Mouse (Mus musculus): ENCODE measurements at regions not wholly inside any gene's neighbourhood (a gene's known extent, or its start where the extent isn't known, plus 50 kb on each side); places are given as distances from the start of the nearest gene placed in this dataset.

GRCm38 (mm10) chr8:51032386-51032785, 2188.6 kb upstream of the Tenm3 start:
- DNase-seq (ENCODE audit: low spot score in 2 of 2), result no peak

DNA sequence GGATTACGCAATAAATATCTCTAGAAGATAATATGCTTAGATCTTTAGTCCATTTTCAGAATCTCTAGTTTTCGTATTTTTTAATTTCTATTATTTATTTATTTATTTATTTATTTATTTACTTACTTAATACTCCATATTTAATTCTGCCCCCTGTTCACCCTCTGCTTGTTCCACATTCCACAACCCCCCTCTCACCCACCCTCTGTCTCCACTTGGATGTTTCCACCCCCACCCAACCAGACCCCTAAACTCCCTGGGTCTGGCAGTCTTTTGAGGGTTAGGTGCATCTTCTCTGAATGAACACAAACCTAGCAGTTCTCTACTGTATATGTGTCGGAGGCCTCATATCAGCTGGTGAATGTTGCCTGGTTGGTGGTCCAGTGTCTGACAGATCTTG, 2166.8 kb upstream of the Tenm3 start:
- no peak for DNase-seq (ENCODE audit: low spot score in 2 of 2)

- peak in 1 of 2 experiments; percentile 31 for DNase-seq (ENCODE audit: low spot score in 2 of 2)
Observed at GRCm38 (mm10) chr8:50967386-50967785, 2123.6 kb upstream of the Tenm3 start.

- no peak for DNase-seq (ENCODE audit: low spot score in 2 of 2)
Observed at GRCm38 (mm10) chr8:50917540-50917939, 2073.8 kb upstream of the Tenm3 start.

DNA sequence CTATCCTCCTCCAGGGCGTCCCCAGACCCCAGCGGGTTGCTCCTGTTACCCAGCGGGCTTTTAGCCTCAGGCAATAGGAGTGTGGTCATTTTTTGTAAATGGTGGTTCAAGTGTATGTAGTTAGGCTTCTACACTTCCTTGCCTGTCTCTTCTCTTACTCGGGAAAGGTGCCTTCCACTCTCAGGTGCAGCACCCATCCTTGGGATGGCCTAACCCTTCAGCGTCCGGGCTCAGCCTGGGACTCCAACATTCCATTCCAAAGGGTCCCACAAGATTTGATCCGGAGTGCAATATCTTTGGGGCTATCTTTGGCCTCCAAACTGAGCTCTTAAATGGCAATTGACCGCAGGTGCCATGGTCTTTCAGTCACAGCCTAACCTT, 2073.0 kb upstream of the Tenm3 start:
- DNase-seq (ENCODE audit: low spot score in 2 of 2), result no peak

DNA sequence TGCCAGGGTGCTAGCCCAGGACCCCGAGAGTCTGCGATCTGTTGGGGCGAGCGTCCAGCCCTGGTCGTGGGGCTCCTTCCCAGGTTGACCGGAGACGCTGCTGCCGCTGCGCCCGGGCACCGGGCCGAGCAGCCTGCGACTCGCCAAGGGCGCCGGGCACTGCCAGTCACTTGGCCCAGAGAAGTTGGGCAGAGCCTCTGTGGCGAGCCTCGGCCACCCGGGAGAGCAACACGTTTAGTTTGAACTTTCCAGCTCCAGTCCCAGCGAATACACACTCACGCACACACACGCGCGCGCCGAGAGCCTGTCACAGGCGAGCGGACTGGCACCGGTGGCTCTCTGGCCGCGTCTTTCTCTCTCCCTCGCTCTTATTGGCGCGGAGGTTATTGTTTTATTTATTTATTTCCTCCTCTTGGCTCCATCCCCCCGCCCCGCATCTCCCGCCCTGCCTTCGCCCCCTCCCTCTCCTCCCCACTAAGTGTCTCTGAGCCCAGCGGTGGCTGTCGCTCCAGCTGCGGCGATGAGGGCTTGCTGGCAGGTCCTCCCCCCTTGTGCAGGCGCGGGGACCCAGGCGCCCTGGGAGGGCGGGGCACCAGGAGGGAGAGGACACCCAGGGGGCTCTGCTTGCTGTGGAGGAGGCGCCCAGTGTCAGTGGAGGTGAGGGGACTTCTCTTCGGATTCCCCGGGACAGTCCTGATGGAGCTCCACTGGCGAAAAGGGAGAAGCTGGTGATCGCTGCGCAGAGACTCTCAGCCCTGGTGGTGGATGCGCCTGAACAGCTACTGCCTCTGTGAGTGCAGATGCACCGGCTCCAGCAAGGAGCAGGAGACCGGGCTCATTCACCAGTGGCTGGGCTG, 2072.4 kb upstream of the Tenm3 start:
- DNase-seq (ENCODE audit: low spot score in 2 of 2), result peak; percentile 18 to 54

GRCm38 (mm10) chr8:50915259-50915875, 2071.6 kb upstream of the Tenm3 start:
- DNase-seq (ENCODE audit: low spot score in 2 of 2), result peak in 1 of 2 experiments; percentile 20

GRCm38 (mm10) chr8:50914615-50915014, 2070.9 kb upstream of the Tenm3 start:
- DNase-seq (ENCODE audit: low spot score in 2 of 2), result no peak

- DNase-seq (ENCODE audit: low spot score in 2 of 2), result no peak
Observed at GRCm38 (mm10) chr8:50878198-50878597, 2034.4 kb upstream of the Tenm3 start.

All from frontal cortex, postnatal 10 days (tissue).